Mouse (Mus musculus): ENCODE measurements around the gene 2210010C04Rik. TPM values are rescaled to one million over a fixed set of nuclear protein-coding genes. Genes with fewer than 3 reads are reported as not detected.

2210010C04Rik gene
- not detected for total RNA-seq (2021)
- long read RNA-seq, experiment 1 = 0 reads
- long read RNA-seq, experiment 2 = 0 reads

DNA sequence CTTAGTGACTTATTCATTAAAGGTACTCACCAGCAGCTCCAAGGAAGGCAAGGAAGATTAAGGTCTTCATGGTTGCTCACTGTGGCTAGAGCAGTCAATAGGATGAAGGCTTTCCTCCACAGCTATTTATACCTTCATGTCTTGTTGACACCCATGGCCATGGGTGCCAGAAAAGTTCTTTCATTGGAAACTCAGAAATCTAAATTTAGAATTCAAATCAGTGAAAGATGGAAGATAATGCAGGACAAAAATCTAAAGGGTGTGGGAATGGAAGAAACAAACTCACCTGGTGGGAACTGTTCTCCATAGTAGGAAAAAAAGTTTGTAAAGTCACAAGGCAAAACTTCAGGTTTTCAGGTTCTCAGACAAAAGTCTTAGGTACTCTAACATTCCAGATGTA lies at the start of gene 2210010C04Rik:
Gene 2210010C04Rik (minus strand): TSS at position 101 of the 400 bp plus-strand sequence.
- intact Hi-C loops (cut with DNase I) = no loop called here
- DNase-seq (ENCODE audit: low spot score in 2 of 2) = no peak

DNA sequence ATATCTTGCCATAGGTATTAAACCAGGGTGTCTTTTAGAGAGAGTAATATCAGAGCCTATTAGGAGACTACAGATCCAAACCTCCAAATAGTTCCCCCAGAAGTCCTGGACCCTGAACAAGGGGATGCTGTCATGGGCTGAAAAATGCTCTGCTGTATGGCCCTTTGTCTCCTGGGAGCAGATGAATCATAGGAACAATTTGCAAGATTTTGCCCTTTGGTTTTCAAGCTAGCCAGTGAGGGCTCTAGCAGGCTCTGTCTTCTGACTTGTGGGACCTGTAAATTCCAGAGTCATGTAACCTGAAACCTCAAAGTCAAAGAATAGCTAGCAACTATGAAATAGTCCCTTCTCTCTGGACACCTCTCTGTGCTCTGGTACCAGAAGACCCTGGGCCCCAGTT lies 44.8 kb upstream of the 2210010C04Rik start:
- intact Hi-C loops (cut with DNase I) = no loop called here
- DNase-seq (ENCODE audit: low spot score in 2 of 2) = no peak

DNA sequence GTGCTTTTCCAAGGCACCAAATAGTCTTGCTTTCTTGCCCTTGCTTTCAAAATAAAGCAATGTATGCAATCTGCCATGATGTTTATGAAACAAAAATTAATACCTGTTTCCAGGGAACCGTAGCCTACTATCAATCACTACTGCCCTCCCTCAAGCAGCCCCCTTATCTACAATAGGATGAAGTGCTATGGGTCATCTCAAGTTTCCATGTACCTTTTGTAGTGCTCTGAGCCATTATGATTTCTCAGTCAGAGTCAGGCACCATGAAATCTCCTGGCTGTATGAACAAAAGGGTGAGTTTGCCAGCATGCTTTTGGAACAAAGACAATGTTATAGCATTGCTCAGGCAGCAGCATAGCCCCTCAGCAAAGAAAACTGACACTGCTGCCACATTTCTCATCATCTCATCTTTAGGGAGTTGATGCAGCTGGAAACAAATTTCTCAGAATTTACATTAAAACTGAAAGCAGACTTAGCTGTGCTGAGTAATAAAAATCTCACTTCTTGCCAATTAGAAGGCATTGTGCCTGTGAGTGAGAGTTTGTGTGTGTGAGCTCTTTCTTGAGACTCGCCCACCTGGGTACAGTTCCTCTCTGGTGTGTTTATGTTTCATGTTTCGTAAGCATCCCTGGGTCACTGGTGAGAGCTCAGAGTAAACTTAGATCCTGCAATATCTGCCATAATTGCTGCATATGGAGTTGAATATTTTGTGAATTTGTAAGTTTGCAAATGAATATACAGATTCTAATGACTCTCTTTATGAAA lies 43.4 kb upstream of the 2210010C04Rik start:
- DNase-seq (ENCODE audit: low spot score in 2 of 2) = peak in 1 of 2 experiments; percentile 20
- intact Hi-C loops (cut with DNase I) = no loop called here

DNA sequence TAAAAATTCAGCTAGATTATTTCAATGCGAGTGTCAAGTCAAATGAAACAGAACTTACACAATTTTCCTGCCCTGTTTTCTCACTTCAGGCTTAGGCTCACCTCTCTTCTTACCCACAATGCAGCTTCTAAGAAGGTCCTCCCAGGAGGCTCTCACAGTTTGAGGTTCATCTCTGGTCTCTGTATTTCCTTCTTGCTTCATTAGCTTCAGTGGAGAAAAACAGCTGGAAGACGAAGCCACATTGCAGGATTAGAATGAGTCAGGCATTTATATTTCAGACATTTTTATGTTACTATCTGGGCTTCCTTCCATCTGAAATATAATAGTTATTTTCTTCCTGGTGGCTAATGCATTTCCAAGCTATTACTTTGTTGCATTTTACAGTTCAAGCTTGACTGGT lies 40.4 kb upstream of the 2210010C04Rik start:
- no peak for DNase-seq (ENCODE audit: low spot score in 2 of 2)

DNA sequence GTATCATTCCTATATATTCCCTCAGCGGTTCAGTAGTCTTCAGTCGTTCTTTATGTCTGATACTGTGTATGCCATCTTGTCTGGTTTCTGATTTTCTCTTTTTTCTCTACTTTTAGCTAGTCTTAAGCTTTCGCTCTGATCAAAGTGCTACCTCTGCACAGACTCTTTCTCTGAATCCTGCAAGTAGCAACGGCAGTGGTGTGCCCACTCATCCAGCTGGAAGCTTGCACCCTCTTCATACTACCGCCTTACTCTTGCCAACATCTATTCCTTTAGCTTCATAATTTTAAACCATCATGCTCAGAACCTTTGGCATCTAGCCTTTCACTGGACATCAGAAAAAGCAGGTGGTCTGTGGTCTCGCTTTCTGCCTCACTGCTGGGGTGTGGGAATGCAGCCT lies 28.0 kb upstream of the 2210010C04Rik start:
- DNase-seq (ENCODE audit: low spot score in 2 of 2) = peak in 1 of 2 experiments; percentile 10
- intact Hi-C loops (cut with DNase I) = no loop called here

More for the DNA sequence above, 40.4 kb upstream of the 2210010C04Rik start:
- intact Hi-C loops (cut with DNase I) = no loop called here

DNA sequence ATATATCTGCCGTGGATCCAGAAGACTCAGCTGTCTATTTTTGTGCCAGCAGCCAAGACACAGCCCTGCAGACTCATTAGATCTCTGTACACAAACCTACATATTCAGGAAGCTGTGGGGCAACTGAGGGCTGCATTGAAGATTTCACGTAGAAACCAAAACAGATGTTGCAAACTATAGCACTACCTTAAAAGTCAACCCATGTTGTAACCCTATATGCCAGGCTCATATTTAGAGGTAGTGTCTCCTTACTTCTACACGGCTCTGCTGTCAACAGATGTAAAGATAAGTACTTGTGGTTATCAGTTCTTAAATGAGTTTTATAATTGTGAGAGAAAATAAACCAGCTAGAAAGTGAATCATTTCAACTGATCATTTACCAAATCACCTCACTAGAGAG lies 27.4 kb upstream of the 2210010C04Rik start:
- intact Hi-C loops (cut with DNase I) = no loop called here

DNA sequence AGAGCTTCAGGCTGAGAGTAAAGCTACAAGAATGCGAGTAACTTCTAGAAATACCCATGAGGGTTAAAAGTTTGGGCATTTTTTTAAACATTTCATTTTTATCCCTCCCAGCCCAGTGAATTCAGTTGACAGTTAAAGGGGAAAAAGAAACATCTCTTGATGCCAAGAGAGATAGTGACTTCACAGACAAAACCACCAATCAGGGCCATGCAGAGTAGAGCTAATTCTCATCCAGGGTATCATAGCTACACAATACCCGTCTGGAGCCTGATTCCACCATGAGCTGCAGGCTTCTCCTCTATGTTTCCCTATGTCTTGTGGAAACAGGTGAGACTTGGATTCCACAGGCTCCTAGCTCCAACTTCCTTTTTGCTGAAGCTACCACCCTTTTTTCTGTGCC lies 26.8 kb upstream of the 2210010C04Rik start:
- no peak for DNase-seq (ENCODE audit: low spot score in 2 of 2)

More for the DNA sequence above, 27.4 kb upstream of the 2210010C04Rik start:
- no peak for DNase-seq (ENCODE audit: low spot score in 2 of 2)

DNA sequence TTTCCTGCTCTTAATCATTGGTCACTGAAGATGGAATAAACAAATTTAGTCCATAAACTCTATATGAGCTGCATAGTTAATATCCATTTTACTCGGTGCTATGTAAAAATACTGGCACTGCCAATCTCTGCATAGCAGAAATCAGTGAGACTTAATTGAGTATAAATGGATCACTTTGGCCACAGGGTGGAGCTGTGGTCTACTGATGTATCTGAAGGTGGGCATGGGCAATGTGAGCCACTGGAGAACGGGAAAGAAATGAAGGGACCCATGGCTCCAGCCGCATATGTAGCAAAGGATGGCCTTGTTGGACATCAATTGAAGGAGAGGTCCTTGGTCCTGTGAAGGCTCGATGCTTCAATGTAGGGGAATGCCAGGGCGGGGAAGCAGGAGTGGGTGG lies 25.8 kb upstream of the 2210010C04Rik start:
- peak in 1 of 2 experiments; percentile 14 for DNase-seq (ENCODE audit: low spot score in 2 of 2)
- intact Hi-C loops (cut with DNase I) = no loop called here

More for the DNA sequence above, 26.8 kb upstream of the 2210010C04Rik start:
- intact Hi-C loops (cut with DNase I) = no loop called here

DNA sequence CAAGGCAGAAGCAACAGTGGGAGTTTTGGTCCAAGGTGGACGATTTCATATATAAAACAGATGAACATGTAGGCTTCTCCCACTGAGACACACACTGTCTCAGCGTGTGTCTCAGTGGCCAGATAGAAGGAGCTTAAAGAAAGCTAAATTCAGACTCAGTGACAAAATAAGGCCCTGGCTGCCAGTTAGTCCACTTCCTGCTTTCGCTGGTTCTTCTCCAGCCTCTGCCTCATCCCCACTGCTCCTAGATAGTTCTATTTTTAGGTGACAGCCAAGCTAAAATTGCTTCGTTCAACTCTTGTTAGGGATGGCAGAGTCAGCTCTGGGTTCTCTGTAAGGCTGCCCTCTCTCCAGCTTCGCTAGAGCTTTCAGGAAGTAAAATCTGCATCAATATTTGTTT lies 22.3 kb upstream of the 2210010C04Rik start:
- intact Hi-C loops (cut with DNase I) = no loop called here
- peak; percentile 14 to 19 for DNase-seq (ENCODE audit: low spot score in 2 of 2)

DNA sequence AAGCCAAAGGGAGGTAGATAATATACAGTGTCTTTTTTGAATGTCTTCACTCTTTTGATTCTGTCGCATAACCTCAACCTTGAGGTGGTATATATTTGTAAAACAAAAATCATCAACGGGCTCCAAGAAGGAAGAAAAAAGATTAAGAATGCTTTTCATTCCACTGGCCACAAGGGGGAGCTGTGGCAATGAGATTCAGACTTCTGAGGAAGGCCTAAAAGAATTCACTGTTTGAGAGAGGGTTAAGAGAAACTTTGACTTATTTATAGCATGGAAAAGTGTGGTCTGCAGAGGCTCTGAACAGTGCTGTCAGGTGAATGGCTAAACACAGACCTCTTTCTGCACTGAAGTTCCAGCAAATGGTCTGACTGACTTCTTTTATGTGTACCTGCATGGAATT lies 20.3 kb upstream of the 2210010C04Rik start:
- peak; percentile 30 to 51 for DNase-seq (ENCODE audit: low spot score in 2 of 2)
- intact Hi-C loops (cut with DNase I) = no loop called here

DNA sequence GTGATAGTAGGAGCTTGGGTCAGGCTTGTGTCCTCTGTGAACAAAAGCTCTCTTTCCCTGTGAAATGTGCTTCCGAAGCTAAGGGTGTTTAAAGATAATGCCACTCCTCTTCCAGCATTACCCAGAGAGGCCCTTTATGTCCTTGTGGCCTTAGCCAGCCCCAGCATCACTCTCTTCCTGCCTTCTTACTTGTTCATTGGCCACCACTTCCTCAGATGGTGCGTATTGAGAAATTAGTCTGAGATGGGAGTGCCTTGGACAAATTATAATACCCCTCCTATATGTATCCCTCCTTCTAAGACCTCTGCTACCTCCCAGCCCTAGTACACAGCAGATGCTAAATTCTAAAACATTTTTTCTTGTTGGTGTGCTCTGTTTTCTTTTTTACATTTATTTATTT lies 19.1 kb upstream of the 2210010C04Rik start:
- intact Hi-C loops (cut with DNase I) = no loop called here

DNA sequence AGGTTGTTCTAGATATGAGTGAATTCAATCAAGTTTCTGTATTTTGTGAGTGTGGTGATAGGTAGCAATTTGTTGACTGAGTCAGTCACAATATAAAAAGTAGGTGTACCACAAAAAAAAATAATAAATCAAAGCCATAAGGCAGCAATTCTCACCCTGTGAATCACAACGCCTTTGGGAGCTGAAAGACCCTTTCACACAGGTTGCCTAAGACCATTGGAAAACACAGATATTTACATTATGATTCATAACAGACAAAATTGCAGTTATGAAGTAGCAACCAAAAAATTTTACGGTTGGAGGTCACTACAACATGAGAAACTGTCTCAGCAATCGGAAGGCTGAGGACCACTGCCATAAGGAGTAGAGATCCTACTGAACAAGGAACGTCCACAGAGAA lies 16.5 kb upstream of the 2210010C04Rik start:
- intact Hi-C loops (cut with DNase I) = no loop called here
- no peak for DNase-seq (ENCODE audit: low spot score in 2 of 2)

More for the DNA sequence above, 19.1 kb upstream of the 2210010C04Rik start:
- no peak for DNase-seq (ENCODE audit: low spot score in 2 of 2)

DNA sequence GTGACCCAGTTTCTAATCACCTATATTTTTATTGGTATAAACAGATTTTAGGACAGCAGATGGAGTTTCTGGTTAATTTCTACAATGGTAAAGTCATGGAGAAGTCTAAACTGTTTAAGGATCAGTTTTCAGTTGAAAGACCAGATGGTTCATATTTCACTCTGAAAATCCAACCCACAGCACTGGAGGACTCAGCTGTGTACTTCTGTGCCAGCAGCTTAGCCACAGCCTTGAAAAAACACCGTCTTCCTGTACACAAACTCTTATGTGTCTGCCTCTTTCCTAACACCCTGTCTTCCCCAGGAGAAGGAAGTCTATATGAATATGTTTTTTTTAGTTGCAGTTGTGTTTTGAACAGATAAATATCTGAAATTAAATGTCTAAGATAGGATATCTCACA lies 13.3 kb upstream of the 2210010C04Rik start:
- intact Hi-C loops (cut with DNase I) = no loop called here
- no peak for DNase-seq (ENCODE audit: low spot score in 2 of 2)

DNA sequence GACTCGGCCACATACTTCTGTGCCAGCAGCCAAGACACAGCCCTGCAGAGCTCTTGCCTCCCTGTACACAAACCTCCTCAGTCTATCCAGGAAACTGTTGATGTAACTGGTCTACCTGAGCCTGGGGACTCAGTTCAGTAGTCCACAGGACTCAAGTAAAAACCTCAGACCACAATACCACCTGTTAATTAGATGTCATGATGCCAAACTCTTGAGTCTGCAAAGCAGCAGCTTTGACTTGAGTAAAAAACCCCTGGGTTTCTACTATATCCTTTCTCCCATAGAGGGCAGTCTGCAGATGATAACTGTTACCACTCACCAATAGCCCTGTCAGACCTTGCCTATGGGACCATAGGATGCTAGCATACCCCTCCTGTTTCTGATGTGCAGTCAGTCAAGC lies 12.7 kb upstream of the 2210010C04Rik start:
- no peak for DNase-seq (ENCODE audit: low spot score in 2 of 2)
- intact Hi-C loops (cut with DNase I) = no loop called here

DNA sequence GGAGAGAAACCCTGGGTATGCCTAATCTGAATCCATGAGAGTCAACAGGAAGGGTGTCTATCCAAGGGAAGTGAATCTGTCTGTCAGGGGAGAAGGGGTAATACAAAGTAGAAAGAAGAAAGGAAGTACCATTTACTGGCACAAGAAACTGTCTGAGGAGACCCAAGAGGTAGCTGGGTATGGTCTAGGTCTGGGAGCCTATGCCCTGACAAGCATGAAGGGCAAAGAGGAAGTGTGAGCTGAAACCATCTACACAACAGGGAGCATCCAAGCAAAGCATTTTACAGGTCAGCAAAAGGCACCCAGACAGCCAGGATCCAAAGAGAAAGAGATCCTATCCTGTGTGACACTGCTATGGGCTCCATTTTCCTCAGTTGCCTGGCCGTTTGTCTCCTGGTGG lies 11.9 kb upstream of the 2210010C04Rik start:
- intact Hi-C loops (cut with DNase I) = no loop called here
- DNase-seq (ENCODE audit: low spot score in 2 of 2) = no peak

DNA sequence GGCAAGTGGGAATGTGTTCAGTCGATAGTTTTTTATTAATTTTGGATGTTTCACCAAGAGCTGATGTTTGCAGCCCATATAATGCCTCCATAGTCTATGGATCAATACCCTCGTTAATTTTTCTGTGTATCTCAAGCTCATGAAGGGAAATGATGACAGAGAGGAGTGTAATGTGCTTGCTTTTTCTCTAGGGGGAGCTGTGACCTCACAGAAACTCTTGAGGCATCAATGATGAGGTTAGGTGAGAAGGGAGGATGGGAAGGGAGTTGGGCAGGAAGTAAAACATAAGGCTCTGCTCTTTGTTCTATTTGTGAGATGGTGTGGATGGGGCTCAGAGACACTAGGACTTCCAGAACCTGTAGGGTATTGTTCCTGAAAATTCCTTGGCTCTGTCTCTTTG lies 11.2 kb upstream of the 2210010C04Rik start:
- DNase-seq (ENCODE audit: low spot score in 2 of 2) = no peak
- intact Hi-C loops (cut with DNase I) = no loop called here

DNA sequence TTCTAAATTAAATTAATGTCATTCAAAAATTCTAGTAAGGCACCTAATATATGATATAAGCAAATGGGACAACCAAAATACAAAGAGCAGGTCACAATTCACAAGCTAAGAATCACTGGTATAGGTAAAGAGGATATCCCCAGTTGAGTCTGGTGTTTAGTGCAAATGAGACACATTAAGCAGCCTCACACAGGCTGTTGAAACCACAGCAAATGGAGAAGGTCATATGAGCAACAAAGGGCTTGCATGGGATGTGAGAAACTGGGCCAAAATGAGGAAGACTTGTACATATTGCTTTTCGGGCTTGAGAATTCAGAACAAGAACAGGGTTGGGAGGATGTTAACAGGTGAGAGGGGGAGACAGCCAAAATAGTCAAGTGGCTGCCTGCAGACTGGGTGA lies 9.4 kb upstream of the 2210010C04Rik start:
- intact Hi-C loops (cut with DNase I) = no loop called here

DNA sequence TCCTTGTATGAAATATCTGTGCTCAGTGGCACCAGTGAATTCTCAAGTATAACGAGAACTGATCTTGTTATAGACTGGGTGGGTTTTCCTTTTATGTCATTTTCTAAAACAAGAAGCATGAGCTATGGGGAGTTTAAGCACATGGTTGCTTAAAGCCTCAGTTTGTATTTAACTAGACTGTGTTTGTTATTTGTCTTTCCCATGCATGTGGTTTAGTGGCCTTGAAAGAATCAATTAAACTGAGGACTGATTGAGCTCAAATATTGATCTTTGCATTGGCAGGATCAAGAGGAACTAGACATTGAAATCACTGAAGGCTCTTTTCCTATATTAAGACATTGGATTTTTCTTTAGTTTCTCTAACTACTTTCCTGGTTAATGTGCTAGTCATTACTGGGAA lies 9.0 kb upstream of the 2210010C04Rik start:
- no peak for DNase-seq (ENCODE audit: low spot score in 2 of 2)

More for the DNA sequence above, 9.4 kb upstream of the 2210010C04Rik start:
- DNase-seq (ENCODE audit: low spot score in 2 of 2) = no peak

DNA sequence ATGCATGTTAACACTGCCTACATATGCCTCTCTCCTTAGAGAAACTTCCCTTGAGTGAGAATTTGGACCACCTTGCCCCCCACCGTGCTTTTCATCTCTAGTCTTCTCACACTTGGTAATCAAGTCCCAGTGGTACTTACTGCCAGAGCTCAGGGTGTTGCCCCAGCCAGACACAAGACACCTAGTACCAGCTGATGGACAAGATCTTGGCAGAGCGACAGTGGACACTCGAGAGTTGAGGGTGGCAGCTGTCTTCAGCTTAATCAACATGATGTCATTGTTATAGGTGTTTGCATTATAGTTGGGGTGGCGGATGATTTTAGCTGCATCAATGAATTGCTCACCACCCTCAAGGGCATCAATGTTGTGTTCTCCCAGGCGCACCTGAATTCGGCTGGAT lies 2.5 kb downstream of the 2210010C04Rik start:
- DNase-seq (ENCODE audit: low spot score in 2 of 2) = no peak
- intact Hi-C loops (cut with DNase I) = no loop called here

More for the DNA sequence above, 9.0 kb upstream of the 2210010C04Rik start:
- intact Hi-C loops (cut with DNase I) = no loop called here

DNA sequence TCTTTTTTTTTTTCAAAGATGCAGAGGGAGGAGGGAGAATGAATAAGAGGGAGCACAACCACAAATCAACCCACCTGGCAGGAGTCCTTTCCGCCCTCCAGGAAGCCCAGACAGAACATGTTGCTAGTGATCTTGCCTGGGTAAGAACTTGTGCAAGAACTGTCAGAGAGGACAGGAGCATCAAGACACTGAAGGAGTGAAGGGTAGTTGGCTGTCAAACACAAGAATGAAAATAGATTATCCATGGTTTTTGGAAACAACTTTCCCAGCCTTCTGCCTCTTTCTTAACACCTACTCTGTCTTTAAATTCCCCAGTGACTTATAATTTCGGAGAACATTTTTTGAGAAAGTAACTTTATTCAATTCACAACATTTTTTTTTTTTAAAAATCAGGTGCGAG lies 3.1 kb downstream of the 2210010C04Rik start:
- DNase-seq (ENCODE audit: low spot score in 2 of 2) = no peak
- intact Hi-C loops (cut with DNase I) = no loop called here

DNA sequence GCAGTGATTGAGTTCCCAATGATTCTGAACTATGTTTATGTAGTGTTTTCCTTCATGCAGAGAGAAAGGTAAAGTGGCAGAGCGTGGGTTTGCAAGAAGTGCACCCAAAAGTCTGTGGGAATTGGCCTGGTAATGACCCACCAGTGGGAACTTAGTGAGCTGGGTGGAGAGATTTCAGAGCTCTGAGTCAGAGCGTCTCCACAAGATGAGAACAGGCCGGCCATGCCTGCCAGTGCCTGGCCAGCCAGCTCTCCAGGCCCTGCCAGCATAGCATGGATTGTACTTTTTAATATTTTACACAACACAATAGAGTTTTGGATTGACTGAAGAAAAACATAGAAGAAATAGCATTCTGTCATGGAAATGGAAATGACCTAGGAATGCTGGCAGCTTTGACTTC lies 4.5 kb downstream of the 2210010C04Rik start:
- intact Hi-C loops (cut with DNase I) = no loop called here
- DNase-seq (ENCODE audit: low spot score in 2 of 2) = no peak
